Mouse (Mus musculus) CD4-positive helper T cell, adult 2 months (primary cell): Measurements from ENCODE around the gene Samd4b.

Source experiments
- DNase-seq: peaks from one replicate; pipeline ENCODE4 v3.0.0-alpha.2; 2012; ENCODE audit warnings: low read depth, missing footprints, low spot score

Gene Samd4b

GRCm38 (mm10) chr7:28360291-28360690 is 237.7 kb downstream of the Samd4b start:
- no peak for DNase-seq

DNA sequence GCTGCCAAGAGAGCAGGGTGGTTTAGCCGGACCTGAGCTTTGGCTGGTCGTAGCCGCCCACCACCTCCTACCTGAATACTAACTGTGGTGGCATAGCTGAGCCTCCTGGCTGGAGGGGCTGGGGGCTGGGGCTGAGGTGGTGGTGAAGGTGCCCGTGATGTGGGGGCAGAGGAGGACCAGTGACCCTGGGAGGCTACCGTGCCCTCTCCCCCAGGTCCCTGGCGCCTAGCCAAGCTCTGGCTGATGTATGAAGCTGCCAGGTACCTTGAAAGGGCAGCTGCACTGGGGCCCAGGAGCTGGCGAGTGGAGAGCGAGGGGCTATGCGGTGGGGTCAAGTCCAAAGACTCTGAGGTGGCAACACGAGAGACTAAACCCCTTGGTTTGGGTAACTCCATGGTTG is 238.1 kb downstream of the Samd4b start:
- DNase-seq = no peak

DNA sequence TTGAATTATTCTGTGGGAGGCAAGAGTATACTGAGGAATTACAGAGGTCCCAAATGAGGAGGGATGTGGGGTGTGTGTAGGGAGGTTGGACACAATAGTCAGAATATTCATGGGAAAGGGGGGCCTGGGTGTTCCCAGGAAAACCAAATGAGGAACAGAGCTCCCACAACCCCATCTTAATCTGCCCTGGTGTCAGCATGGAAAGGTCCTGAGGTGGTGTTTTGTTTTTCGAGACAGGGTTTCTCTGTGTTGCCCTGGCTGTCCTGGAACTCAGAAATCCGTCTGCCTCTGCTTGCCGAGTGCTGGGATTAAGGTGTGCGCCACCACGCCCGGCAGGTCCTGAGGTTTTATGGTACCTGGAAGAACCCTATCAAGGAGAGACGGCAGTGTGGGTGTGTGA is 239.5 kb downstream of the Samd4b start:
- no peak for DNase-seq

GRCm38 (mm10) chr7:28357984-28358383 is 240.0 kb downstream of the Samd4b start:
- DNase-seq = no peak

DNA sequence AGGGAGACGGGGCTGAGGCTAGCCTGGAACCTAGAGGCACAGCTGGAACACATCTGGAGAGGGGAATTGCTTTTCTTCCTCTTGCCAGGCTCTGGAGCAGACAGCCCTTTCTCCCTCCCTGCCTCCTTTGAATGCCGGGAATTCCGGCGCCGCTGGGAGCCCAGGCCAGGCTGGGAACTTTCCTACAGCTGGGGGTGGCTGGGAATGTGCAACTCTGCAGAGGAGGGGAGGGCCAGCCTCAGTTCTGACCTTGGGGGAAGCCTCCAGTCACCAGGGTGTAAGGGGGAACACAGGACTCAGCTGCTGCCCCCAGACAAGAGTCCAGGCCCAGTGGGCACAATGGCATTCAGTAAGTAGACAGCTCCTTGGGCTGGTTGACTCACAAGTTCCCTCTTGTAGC is 241.0 kb downstream of the Samd4b start:
- no peak for DNase-seq

- peak; percentile 62 for DNase-seq
Observed at GRCm38 (mm10) chr7:28355221-28355620, 242.7 kb downstream of the Samd4b start.

GRCm38 (mm10) chr7:28354596-28354995 is 243.3 kb downstream of the Samd4b start:
- DNase-seq = no peak

- DNase-seq = no peak
Observed at GRCm38 (mm10) chr7:28354113-28354581, 243.8 kb downstream of the Samd4b start.

- DNase-seq = peak; percentile 28
Observed at GRCm38 (mm10) chr7:28353267-28353666, 244.7 kb downstream of the Samd4b start.

- no peak for DNase-seq
Observed at GRCm38 (mm10) chr7:28351676-28352191, 246.2 kb downstream of the Samd4b start.

- peak; percentile 97 for DNase-seq
Observed at GRCm38 (mm10) chr7:28350155-28350883, 247.6 kb downstream of the Samd4b start, which contains the start of gene Rps16. Gene Rps16, plus strand, starts transcription at chr7:28350652.
